Mouse (Mus musculus) ES-Bruce4 (cell line): ENCODE measurements around the gene Ovol1.

Experiments used
- CTCF ChIP-seq: IDR thresholded peaks from one replicate; pipeline ENCODE4 v1.8.1; 2011; ENCODE audit warnings: low read depth, low read length
- POLR2A ChIP-seq: IDR thresholded peaks from one replicate; pipeline ENCODE4 v1.8.1; 2011; ENCODE audit warnings: low read length; ENCODE audit not compliant: insufficient read depth

GRCm38 (mm10) chr19:5575336-5575735, 14.9 kb upstream of the Ovol1 start:
- TF ChIP-seq POLR2A (no peak), CTCF (no peak)
